Comparison of ENCODE assay signal across 21 mouse cellular contexts in the genomic region with DNA sequence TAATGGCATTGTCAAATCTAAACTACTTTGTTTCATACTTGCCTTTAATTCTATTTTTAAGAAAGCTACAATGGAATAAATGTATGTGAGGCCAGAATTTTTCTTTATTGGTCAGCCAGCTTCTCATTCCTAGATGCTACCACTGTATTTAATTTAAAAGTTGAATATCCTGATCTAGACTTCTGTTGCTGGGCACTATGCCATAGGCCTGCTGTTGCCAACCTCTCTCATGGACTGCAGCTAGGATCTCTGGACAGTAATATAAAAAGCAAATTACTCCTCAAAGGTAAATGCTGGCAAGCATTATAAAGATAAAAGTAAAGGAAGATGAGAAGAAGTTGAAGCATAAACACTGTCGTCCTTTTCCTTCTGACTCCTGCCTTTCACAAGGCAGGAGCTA.
DNase-seq lines count a peak whose midpoint lies in the region; TF ChIP-seq lines count a peak whose summit lies in the region.
"Had no signal": no experiment of that assay in that cellular context is flagged by ENCODE, and none has a peak within 500 bp of the region (broad histone marks: within the 10 kb centered on the region; RNA-seq: fewer than 3 reads in every experiment).

No protein-coding gene starts in this region.

- WGBS in cerebellum, adult 2 months = 51% methylated on average over 1 of the region's 1 CpGs

- H3K27ac ChIP-seq in cerebellum, adult 2 months (ENCODE audit: insufficient read depth, low read length) = no peak overlapping the region
- H3K27ac ChIP-seq: embryonic facial prominence, embryonic 12.5 days; embryonic facial prominence, embryonic 15.5 days; gastrocnemius, adult 2 months; hindbrain, embryonic 13.5 days; intestine, embryonic 15.5 days had no signal

- DNase-seq in cerebellum, adult 2 months = peak; percentile 18 to 32
- DNase-seq in cerebellum, adult 8-10 months = no peak
- peak; percentile 35 to 44 for DNase-seq in cerebellum, postnatal 10 days
- no peak for DNase-seq in cerebellum, postnatal 4 days (ENCODE audit: low spot score in 2 of 2)
- peak; percentile 25 to 51 for DNase-seq in cerebellum, postnatal 14 days
- DNase-seq in embryo, embryonic 10 days (ENCODE audit: low spot score) = no peak
- DNase-seq in adrenal gland, adult 2 months = no peak
- DNase-seq: adrenal gland, postnatal 14 days; B cell, adult 2 months; forebrain, postnatal 0 days; gastrocnemius, adult 2 months; gastrocnemius, postnatal 14 days; heart, adult 11 months; kidney, adult 11 months; kidney, adult 8-10 months had no signal

- H3K4me3 ChIP-seq in cerebellum, adult 2 months (replicated peaks; ENCODE audit: insufficient read depth, low read depth, low read length) = no peak overlapping the region
- H3K4me3 ChIP-seq: embryonic facial prominence, embryonic 12.5 days; embryonic facial prominence, embryonic 15.5 days; gastrocnemius, adult 2 months; hindbrain, embryonic 13.5 days; intestine, embryonic 15.5 days had no signal

- no peaks in the 10 kb centered on the region for H3K4me1 ChIP-seq in cerebellum, adult 2 months (ENCODE audit: control insufficient read depth, insufficient read depth, low read length)
- H3K4me1 ChIP-seq: embryonic facial prominence, embryonic 12.5 days; embryonic facial prominence, embryonic 15.5 days; hindbrain, embryonic 13.5 days; intestine, embryonic 15.5 days had no signal

- no peak for TF ChIP-seq CTCF in cerebellum, adult 2 months (IDR thresholded peaks at IDR 0.05; ENCODE audit: borderline replicate concordance, insufficient read depth, low read depth, low read length)

- H3K27me3 ChIP-seq in cerebellum, adult 2 months (ENCODE audit: control insufficient read depth, insufficient read depth, low read length) = no peaks in the 10 kb centered on the region
- H3K27me3 ChIP-seq: CH12.LX; embryonic facial prominence, embryonic 12.5 days; embryonic facial prominence, embryonic 15.5 days; hindbrain, embryonic 13.5 days; intestine, embryonic 15.5 days; Patski had no signal

- TF ChIP-seq POLR2A in cerebellum, adult 2 months (IDR thresholded peaks at IDR 0.05; ENCODE audit: borderline replicate concordance, insufficient read depth, low read length) = no peak

Comparison
In these comparisons a context has a peak if more than half of its experiments do, and no peak if none do; other contexts are left out.
1. DNase-seq: peak in cerebellum, adult 2 months (2 of 2), cerebellum, postnatal 10 days (2 of 2) and cerebellum, postnatal 14 days (2 of 2); none in cerebellum, adult 8-10 months (single experiment), cerebellum, postnatal 4 days (0 of 2), embryo, embryonic 10 days (single experiment) and adrenal gland, adult 2 months (single experiment).